Mouse (Mus musculus): ENCODE data around the gene Uimc1.

GRCm38 (mm10) chr13:54983001-54983400, 117.1 kb downstream of the Uimc1 start:
- TF ChIP-seq CTCF (IDR thresholded peaks at IDR 0.05; ENCODE audit: low read depth, low read length) (no peak), POLR2A (IDR thresholded peaks at IDR 0.05; ENCODE audit: borderline replicate concordance, low read depth, low read length) (no peak)

Data from bone marrow macrophage, adult 2 months (primary cell).